Mouse (Mus musculus) layer of hippocampus, postnatal 10 days (tissue): ENCODE data around the gene Cadm1. TPM values are rescaled to one million over a fixed set of nuclear protein-coding genes. Genes with fewer than 3 reads are reported as not detected.

Experiments
- DNase-seq, 2 experiments: peaks; one replicate each; pipeline ENCODE4 v3.0.0; 2021; ENCODE audit warnings: low spot score in 2 of 2
- total RNA-seq, 2 experiments: library from RNA; stranded (reverse); gene quantifications; 2 replicates each; pipeline ENCODE4 v1.2.3; 2021

Cadm1 gene
- total RNA-seq, 2 experiments from 2014 or later = 300 to 315 TPM

- no peak for DNase-seq
Measured at GRCm38 (mm10) chr9:47858778-47859395, 328.9 kb downstream of the Cadm1 start.

GRCm38 (mm10) chr9:47860994-47861393 lies 331.0 kb downstream of the Cadm1 start:
- DNase-seq = no peak

GRCm38 (mm10) chr9:47861783-47862182 lies 331.8 kb downstream of the Cadm1 start:
- DNase-seq = no peak

DNA sequence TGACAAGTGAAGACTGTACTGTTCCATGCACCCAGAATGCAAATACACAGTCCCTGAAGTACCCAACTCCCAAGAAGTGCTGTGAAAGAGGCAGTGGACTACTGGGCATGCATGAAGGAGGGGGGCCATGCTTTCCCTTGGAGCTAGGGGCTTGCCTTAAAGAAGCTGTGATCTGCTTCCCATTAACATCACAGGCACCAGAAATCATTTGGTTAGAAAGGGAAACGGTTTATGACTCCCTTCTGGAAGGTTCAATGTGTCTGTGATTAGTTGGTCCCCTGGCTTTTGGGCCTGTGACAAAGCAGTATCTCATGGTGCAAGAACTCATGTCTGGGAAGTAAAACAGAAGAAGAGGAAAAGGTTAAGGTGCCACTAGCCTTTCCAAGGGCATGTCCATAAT lies 336.0 kb downstream of the Cadm1 start:
- no peak for DNase-seq

GRCm38 (mm10) chr9:47867474-47867873 lies 337.5 kb downstream of the Cadm1 start:
- no peak for DNase-seq

GRCm38 (mm10) chr9:47869661-47870060 lies 339.7 kb downstream of the Cadm1 start:
- DNase-seq = no peak

- DNase-seq = no peak
Measured at GRCm38 (mm10) chr9:47876557-47877206, 346.7 kb downstream of the Cadm1 start.

- DNase-seq = no peak
Measured at GRCm38 (mm10) chr9:47880171-47880570, 350.2 kb downstream of the Cadm1 start.

DNA sequence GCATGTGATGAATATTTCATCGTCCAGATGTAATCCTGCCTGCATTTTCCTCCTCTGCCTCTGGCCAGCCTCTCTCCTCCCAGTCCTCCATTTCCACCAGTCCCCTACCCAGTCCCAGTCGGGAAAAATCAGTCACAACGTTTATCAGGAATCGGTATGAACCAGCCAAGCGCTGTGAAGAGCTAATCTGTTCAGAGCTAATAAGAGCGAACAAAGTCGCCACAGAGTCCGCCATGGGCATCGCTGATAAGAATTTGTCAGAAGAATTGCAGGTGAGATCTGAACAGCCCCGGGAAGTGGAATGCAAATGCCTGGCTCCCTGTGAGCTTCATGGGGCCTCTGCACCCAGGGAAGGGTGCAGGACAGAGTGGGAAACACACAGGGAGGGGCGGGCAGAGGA lies 352.4 kb downstream of the Cadm1 start:
- DNase-seq = no peak

GRCm38 (mm10) chr9:47891721-47892120 lies 361.7 kb downstream of the Cadm1 start:
- no peak for DNase-seq

DNA sequence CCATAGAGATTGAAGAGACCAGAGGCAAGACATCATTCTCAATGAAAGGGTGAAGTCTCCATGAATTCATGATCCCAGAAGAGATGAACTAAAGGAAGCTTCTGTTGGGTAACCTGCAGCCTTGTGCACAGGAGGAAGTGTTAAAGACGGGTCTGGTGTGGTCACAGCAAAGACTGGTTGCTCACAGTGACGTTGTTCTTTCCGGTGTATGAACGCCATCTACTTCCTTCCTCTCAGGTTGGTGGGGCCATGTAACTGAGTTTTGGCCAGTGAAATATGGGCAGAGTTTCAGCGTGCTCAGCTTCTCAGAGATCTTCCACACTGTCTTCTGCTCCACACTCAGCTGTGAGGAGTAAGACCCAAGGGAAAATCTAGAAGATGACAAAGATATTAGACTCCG lies 363.0 kb downstream of the Cadm1 start:
- no peak for DNase-seq

DNA sequence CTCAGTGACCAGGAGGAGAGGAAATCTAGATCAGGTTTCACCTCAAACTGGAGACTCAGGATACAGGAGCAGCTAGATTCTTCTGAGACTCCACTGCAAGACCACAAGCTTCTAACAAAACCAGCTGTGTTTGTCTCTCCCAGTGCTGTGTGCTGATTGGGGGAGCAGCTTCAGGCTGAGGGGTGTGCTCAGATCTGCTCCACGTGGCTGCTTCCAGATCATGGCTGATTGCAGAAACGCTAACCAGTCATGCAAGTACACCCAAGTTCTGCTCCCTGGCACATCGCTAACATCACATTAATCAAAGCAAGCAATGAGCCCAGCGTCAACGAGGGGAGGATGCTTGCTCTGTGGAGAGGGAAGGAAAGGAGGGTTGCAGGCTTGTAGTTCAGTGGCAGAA lies 364.1 kb downstream of the Cadm1 start:
- no peak for DNase-seq

- DNase-seq = no peak
Measured at GRCm38 (mm10) chr9:47894661-47895060, 364.7 kb downstream of the Cadm1 start.

GRCm38 (mm10) chr9:47895121-47895520 lies 365.1 kb downstream of the Cadm1 start:
- DNase-seq = no peak

DNA sequence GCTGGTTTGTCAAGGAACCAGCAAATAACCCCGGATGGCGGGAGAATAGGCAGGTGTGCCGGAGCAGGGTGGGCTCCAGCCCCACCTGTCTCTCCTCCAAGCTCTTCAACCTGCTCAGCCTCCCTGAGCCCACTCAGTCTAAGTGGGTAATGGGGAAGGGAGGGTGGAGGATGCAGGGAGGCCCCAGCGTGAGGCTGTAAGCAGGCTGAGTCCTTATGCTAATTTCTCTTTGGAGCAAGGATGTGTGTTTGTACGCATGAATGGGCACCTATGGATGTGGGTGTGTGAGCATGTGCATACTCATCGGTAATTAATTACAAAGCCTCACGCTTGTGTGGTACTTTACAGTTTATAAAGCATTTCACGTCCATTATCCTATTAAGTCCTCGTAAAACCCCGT lies 370.8 kb downstream of the Cadm1 start:
- DNase-seq = no peak

DNA sequence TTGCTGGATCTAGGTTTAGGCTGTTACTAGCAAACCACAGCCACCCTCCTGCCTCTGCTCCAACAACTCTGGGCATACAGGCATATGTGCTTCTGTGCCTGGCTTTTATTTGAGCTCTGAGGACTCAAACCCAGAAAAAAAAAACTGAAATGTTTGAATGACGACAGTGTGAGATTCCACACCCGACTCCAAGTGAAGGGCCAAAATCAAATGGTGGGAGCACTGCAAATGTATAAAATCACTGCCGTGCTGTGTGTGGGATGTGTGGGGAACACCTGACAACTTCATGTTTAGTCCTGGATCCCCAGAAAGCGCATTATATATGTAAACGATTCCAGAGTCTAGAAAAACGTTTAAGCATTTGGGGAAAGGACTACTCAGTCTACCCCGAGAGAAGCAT lies 373.7 kb downstream of the Cadm1 start:
- DNase-seq = no peak

GRCm38 (mm10) chr9:47904339-47904922 lies 374.5 kb downstream of the Cadm1 start:
- no peak for DNase-seq

GRCm38 (mm10) chr9:47906521-47906920 lies 376.5 kb downstream of the Cadm1 start:
- DNase-seq = no peak
